ENCODE assay signal across 8 mouse cellular contexts in the genomic region with DNA sequence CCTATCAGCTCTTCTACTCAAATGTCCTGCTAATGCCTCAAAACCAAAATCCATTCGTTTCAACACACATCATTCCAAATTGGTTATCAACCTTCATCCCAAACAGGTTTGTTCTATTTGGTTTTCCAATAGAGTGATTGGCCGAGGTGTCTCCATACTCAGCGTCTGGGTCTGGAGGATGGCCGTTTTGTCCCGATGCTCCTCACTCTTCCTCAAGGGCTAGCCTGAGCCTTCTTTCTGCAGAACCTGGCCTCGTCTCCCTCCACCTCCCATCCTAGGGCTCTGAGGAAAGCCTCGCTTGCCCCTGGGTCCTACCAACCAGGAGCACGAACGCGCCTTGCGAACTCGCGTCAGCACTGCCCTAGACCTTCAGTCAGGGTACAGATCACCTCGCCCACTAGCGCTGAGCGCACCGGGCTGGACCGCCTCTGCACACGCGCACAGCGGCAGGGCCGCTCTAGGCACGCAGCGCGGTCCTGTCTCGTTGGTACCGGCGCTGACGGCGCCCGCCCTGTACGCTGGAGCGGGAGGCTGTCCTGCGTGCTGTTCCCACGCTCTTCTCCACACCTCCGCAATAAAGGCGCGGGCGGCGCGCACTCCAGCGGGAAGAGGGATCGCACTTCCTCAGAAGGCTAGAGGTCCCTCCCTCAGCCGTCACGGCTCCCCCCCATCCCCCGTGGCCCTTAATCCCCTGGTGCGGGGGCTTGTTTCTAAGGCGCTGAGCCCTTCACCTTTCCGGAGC.
A peak's percentile ranks its signal among the peaks of the same experiment; 100 is the strongest.
DNase-seq lines count a peak whose midpoint lies in the region; ATAC-seq and TF ChIP-seq lines count a peak whose summit lies in the region.

No protein-coding gene starts in this region.

- peaks cover 4% of the 10 kb centered on the region; the same call in 1 of the 2 replicates for H3K4me1 ChIP-seq in cortical plate, adult 2 months (ENCODE audit: control insufficient read depth, insufficient read depth, low read length)

- H3K27ac ChIP-seq in cortical plate, adult 2 months (ENCODE audit: insufficient read depth, low read length): peak overlapping the region; percentile 74

- TF ChIP-seq CTCF in cortical plate, adult 2 months (IDR thresholded peaks at IDR 0.05; ENCODE audit: extremely low read depth, insufficient read depth, low read length): no peak

- peak; percentile 95 for TF ChIP-seq POLR2A in cortical plate, adult 2 months (IDR thresholded peaks at IDR 0.05; ENCODE audit: extremely low read depth, insufficient read depth, low read length)

- ATAC-seq in activated CD4-positive, CD25-positive, alpha-beta regulatory T cell, adult 4 months: peak; percentile 88
- ATAC-seq in megakaryocyte progenitor cell, adult 5-6 weeks (replicated peaks; ENCODE audit: poor library complexity): peak; percentile 97

- peak; percentile 69 to 81 for DNase-seq in gastrocnemius, adult 8-10 months (ENCODE audit: low spot score in 2 of 2)
- peak; percentile 80 for DNase-seq in induced T-regulatory cell, adult 2 months (ENCODE audit: low read depth)
- peak; percentile 85 to 88 for DNase-seq in left cerebral cortex, adult 9 months (ENCODE audit: low spot score in 2 of 2)
- DNase-seq in right cerebral cortex, postnatal 14 days: peak; percentile 88
- peak; percentile 77 to 88 for DNase-seq in urinary bladder, postnatal 36 days (ENCODE audit: low spot score in 2 of 2)

- peak overlapping the region; percentile 74 for H3K4me3 ChIP-seq in cortical plate, adult 2 months (ENCODE audit: insufficient read depth, low read length)

Comparison
In these comparisons a context has a peak if more than half of its experiments do, and no peak if none do; other contexts are left out.
1. Peak in every context shown above with its lines: DNase-seq, ATAC-seq, H3K4me3 ChIP-seq and H3K27ac ChIP-seq.